Mouse (Mus musculus): ENCODE data around the gene C1ql4.

GRCm38 (mm10) chr15:99098493-99098861 is 10.9 kb upstream of the C1ql4 start:
- TF ChIP-seq POLR2A (IDR thresholded peaks at IDR 0.05; ENCODE audit: extremely low read depth, insufficient read depth, low read length) (no peak), CTCF (IDR thresholded peaks at IDR 0.05; ENCODE audit: extremely low read depth, insufficient read depth, low read length) (no peak)

All from cortical plate, adult 2 months (tissue).